Mouse (Mus musculus): Measurements from ENCODE around the gene Cldnd2.
"Not testable (repeated sequence)": the region's sequence is repeated elsewhere in the genome, so short reads cannot be mapped to it uniquely, and the experiment has no call there.

Gene Cldnd2

DNA sequence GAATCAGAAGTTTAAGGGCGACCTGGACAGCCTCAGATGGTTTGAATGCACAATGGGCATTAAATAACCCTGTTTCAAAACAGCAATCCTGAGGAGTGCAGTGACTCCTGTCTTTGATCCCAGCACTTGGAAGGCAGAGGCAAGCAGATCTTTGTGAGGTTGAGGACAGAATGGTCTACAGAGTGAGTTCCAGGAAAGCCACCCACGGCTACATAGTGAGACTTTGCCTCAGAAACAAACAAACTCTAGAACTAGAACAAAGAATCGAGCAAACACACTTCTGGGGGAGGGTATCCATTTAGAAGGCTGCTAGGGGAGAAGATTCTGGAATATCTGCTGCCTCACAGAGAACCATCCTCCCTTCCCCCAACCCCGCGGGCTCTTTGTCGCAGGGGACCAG lies at the start of gene Cldnd2:
Gene Cldnd2 (plus strand): TSS at position 301 of the 400 bp plus-strand sequence.
- no peak for DNase-seq

DNA sequence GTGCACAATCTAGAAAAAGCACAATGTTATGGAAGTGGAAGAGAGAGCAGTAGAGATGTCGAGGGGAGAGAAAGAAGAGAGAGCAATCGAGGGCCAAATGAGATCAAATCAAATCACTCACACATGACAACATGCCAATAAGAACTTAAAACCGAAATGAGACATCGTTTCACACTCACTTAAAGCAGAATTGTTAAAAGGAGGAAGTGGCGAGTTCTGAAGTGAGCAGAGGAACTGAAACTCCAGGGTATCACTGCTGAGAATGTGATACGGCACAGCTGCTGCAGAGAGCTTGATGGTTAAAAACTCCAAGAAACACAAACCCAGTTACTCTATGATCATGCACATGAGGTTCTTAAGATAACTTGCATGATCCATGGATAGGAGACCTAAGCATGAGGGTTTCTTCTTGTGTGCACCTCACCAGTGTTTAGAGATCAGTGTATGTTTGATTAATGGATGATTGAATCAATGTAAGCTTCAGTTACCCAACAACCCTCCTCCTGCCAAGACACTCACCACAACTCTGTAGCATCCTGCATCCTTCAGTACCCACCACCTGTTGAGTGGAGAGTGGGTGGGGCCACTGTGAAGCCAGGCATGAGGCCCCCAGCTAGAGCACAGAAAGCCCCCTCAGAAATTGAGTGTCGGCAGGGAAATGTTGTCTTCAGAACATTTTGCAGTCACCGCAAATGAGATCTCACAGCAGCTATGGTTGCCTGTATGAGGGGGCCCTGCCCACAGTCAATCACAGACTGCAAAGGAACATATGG lies 48.0 kb upstream of the Cldnd2 start:
- DNase-seq: no peak

DNA sequence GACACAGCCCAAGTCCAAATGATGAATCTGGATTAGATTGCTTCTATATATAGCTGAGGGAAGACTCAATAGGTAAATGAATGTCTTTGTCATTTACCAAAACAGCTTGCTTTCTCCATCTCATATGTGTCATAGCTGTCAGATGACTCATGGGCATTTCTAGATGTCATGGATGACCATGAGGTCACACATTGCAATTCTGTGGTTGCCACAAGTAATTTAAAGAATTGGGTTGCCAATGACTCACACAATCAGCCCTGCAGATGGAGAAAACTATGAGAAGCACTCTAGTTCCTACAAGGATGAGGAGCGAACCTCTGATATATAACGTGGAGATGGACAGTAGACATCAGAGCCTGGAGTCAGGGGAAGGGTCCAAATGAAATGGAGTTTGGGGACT lies 41.1 kb upstream of the Cldnd2 start:
- DNase-seq: no peak

DNA sequence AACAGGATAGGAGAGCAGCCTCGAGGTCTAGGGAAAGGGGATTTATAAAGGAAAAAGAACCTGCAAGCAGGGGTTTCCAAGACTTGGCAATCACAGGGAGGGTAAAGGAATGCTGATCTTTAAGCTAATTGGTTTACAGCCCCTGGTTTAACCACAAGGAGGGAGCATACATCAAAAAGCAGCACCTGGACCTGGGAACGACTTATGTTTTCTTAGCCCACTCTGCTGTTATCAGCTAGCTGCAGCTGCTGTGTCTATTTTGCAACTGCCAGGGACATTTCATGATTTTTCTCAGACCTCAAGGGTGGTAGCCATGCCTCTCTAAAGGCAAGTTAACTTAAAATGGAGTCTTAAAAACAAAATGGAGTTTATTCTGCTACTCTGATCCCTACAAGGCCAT lies 37.9 kb upstream of the Cldnd2 start:
- DNase-seq: no peak

DNA sequence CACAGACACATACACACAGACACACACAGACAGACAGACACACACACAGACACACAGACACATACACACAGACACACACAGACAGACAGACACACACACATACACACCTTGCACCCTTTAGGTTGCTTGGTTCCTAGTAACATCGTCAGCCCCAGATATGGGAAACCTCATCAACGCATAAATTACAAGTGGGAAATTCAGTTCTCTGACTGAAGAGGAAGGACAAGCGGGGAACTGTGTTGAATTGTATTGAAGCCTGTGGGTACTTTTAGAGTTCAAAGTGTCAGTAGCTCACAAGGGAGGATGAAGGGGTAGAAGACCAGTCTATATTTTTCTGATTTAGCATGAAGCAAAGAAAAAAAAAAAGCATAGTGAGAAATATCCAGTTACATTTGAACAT lies 33.0 kb upstream of the Cldnd2 start:
- no peak for DNase-seq

DNA sequence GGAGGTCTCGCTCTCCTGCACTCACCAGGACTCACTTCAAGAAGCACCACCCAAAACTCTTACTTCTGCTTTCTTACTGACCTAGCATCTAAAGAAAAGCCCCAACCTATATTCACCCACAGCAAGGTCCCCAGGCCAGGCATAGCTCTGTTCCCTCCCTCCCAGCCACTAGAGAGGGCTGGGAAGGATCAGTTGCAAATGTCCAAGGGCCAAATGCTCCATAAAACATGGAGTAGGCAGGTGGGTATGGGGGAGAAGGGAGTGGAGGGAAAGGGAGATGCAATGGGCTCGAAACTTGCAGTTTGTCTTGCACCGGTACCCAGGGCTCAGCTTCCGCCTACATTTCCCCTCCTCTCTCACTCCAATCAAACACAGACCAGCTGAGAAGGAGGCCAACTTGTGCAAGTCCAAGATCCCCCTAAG lies 32.4 kb upstream of the Cldnd2 start, which contains the start of gene Siglecg:
Gene Siglecg (plus strand): TSS at position 74 of the 423 bp plus-strand sequence.
- DNase-seq: no peak

DNA sequence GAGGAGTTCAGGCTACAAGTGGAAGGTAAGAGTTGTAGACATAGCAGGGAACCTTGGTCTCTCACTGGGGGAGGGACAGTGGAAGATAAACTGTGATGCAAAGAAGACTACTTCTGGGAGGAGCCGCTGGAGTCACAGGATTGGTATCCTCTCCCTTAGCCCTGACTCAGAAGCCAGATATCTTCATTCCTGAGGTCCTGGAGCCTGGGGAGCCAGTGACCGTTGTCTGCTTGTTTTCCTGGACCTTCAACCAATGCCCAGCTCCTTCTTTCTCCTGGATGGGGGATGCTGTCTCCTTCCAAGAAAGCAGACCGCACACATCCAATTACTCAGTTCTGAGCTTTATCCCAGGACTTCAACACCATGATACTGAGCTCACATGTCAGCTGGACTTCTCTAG lies 31.5 kb upstream of the Cldnd2 start:
- DNase-seq: no peak

DNA sequence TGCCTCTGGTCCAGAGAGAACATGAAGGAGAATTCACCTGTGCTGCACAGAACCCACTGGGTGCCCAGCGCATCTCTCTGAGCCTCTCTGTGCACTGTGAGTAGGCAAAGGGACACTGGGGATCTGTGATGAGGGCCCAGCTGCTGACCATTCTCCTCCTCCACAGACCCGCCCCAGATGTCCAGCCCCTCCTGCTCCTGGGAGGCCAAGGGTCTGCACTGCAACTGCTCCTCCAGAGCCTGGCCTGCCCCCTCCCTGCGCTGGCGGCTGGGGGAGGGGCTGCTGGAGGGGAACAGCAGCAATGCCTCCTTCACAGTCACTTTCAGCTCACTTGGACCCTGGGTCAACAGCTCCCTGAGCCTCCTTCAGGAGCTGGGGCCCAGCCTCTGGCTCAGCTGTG lies 28.9 kb upstream of the Cldnd2 start:
- not testable (repeated sequence) for DNase-seq

DNA sequence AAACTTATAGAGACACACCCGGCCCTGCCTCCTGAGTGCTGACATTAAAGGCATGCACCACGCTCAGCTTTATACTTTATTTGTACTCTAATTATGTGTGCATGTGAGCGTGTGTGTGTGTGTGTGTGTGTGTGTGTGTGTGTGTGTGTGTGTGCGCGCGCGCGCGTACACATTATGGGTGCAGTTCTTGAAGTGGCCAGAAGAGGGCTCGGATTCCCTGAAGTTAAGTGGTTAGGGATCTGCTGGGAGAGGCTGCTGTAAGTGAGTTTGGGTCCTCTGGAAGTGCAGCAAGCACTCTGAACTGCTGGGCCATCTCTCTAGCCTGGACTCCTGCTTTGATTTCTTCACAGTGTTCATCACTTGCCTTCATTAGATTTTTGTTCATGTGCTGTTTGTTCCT lies 23.3 kb upstream of the Cldnd2 start:
- DNase-seq: no peak

DNA sequence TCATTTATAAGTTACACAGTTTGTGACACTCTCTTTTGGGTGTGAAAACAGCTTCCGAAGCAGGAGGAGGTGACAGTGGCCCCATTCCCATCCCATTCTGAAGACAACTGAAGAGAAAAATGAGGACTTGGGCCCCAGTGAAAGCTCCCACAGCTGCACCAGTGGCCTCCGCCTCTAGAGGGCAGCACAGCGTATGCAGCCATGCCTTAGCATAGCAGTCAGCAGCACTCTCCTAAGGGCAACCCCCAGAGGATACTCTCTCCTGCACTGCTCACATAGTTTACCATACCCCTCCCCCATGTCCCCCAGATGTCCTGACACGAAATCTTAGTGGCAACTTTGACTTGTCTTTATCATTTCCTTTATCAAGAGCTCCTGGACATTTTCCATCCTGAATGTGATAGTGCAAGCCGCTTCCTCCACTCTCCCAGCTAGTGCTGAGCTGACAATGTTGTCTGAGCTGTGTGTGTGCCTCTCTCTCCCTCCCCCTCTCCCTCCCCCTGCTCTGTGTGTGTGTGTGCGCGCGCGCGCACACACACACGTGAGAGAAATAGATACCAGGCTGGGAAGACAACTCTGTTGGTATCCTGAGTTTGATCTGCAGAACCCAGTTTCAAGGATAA lies 17.5 kb upstream of the Cldnd2 start:
- DNase-seq: peak; percentile 86 to 92

DNA sequence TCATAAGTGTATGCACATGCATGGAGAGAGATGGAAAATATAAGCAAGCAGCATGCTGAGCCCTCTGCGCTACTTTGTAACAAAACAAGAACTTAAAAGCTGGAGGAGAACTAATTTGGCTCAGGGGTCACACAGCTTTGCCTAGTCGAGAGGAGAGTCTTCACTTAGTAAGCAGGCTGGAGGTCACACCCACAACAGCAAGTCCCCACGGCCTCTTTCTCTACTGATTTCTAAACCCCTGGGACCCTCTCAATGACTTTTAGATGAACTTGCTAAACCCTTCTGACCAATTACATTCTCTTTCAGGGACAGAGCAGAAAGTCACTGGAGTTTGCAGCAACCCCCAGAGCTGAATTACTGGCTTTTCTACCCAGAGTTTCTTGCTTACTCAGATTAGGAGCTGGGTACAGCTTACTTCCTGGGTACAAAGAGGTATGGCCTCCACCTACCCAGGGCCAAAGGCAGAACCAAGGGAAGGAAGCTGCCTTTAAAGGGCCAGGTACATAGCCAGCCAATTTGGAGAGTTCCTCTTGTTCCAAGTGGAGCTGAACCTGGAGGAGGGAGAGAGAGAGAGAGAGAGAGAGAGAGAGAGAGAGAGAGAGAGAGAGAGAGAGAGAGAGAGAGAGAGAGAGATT lies 16.5 kb upstream of the Cldnd2 start:
- DNase-seq: no peak

DNA sequence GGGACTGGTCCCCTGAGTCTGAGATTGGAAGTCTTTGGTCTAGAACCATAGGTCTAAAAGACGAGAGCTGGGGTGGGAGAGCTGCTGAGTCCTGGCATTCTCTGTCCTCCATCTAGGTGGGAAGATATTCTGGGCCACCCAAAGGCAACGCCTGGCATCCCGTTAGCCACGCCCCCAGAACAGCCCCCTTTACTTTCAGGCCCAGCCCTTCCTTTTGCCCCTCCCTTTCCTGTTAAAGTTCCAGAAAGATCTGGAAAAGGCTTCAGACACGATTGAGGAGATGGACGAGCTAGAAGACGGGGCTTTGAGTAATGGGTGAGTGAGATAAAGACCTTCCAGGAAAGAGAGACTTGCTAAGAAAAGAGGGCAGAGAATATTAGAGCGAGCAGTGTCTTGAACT lies 13.2 kb upstream of the Cldnd2 start, which contains the start of gene Lim2:
Gene Lim2 (plus strand): TSS at position 265 of the 400 bp plus-strand sequence.
- no peak for DNase-seq

DNA sequence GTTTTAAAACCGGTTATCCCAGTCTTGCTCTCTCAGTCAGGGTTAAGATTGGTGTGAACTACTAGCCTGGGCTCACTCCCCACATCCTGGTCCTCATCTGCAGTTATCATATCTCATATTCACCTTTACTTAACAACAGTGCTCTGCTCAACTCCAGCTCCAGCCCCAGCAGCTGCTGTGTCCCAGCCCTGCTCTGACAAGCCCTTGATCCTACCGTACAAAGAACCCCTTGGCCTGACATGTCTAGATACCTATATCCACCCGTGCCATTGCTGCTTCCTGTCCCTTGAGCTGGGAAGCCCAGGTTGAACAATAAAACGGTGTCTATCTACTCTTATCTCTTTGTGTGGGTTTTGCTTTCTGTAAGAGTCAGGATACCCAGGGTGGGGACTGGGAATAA lies 11.1 kb upstream of the Cldnd2 start:
- no peak for DNase-seq

DNA sequence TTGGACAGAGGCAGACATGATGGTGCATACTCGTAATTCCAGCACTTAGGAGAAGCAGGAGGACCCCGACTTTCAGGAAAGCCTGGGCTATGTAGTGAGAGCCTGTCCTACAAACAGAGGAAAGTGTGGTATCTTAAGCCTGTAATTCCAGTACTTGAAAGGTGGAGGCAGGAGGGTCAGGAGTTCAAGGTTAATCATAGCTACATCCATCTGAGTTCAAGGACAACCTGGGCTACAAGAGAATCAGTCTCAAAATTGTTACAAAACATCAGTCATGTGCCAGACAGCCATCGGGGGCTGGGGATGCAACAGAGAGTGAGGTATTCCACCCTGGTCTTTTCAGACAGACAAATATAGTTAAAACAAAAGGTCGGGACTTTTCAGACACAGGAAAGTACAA lies 7.7 kb upstream of the Cldnd2 start:
- DNase-seq: no peak

DNA sequence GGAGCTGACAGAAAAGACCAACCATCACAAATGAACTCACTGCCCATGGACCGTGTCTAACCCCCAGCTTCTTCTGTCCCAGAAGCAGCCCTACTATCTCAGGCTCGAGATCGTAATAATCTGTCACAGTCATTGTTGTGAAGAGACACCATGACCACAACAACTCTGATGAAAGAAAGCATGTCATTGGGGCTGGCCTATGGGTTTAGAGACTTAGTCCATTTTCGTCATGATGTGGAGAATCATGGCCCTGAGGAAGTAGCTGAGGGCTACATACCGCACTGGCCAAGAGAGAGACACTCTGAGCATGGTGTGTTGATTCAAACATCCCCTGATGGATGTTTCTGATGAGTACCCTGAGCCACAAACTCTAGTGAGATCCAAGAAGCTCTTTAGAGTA lies 5.9 kb upstream of the Cldnd2 start:
- DNase-seq: no peak

DNA sequence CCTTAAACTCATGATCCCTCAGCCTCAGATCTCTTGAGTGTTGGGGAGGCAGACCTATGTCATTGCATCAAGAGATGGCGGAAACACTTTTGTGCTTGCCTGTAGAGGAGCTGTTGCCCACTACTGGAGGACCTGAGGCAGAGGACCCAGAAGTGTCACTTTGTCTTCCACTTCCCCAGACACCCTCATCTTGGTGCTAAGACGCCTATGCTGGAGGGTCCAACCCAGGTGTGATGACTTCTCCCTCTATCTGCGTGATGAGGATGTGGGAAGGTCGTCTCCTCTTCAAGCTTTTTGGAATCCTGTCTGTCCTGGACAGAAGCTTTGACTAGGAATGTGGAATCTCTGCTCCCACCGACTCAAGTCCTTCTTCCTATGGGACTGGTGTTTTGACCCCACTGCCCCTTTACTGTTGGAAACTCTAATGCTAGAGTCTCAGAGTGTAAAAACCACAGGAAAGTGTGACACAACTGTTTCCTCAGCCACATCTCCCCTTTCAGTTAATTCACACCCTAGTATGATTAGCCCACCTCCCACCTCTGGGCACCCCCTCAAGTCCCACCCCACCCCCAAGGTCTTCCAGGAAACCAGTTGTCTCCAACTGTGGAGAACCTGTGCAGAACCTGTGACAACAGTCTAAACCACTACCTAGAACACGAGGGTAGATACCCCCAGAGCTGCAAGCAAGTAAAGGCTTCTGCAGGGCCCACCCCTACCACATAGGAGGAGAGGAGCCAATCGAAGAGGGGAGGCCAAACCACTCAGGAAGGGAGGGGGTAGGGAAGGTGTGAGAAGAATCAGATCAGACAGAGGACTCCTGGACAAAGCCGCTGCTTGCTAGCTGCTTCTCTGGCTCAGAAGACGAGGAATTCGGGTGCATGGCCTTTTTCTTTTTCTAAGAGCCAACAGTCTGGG lies 4.0 kb upstream of the Cldnd2 start, which contains the start of gene Nkg7:
Gene Nkg7 (plus strand): TSS at position 733 of the 915 bp plus-strand sequence.
- DNase-seq: no peak

DNA sequence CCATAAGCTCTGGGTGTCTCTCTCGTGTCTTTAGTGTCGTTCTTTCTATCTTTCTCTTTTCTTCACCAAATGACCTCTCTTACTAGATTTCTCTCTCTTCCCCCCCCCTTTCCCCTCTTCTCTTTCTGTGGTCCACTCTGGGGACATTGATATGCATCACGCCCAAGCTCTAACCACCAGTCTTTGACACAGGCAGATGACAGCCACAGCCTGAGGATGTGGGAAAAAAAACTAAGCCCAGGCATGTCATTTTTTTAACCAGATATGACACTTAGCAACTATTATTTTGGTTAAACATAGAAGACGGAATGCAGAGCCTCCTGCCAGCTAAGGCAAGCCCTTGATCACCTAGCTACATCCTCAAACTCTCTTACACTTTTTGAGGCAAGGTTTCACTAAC lies 2.0 kb upstream of the Cldnd2 start:
- no peak for DNase-seq

DNA sequence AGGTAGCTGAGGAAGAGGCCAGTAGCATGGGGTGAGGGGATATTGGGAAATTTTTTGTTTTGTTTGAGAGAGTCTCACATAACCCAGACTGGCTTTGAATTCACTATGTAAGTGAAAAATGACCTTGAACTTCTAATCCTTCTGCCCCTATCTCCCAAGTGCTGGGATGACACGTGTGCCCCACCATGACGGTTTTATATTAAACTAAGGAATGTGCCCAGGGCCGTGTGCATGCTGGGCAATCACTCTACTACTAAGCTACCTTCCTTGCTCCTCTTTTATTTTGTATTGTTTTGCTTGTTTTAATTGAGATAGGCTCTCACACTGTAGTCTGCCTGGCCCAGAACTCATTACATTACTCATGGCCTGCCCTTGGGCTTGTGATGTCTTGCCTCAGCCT lies 489 bp downstream of the Cldnd2 start:
- no peak for DNase-seq

DNA sequence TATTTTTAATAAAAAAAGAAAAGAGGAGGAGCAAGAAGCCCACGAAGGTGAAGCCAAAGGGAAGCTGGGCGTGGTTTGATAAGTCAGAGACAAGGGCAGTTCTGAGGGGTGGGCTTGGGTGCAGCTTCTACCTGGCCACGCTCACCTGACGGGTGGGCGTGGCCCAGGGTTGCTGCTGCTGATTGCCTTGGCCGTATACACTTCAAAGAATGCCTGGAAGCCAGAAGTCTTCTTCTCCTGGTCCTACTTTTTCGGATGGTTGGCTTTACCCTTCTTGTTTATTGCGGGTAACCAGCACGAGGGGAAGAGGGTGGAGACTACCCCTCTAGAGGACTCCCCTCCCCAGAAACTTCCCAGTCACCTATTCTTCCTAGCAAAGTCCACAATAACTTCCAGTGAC lies 2.1 kb downstream of the Cldnd2 start:
- no peak for DNase-seq

DNA sequence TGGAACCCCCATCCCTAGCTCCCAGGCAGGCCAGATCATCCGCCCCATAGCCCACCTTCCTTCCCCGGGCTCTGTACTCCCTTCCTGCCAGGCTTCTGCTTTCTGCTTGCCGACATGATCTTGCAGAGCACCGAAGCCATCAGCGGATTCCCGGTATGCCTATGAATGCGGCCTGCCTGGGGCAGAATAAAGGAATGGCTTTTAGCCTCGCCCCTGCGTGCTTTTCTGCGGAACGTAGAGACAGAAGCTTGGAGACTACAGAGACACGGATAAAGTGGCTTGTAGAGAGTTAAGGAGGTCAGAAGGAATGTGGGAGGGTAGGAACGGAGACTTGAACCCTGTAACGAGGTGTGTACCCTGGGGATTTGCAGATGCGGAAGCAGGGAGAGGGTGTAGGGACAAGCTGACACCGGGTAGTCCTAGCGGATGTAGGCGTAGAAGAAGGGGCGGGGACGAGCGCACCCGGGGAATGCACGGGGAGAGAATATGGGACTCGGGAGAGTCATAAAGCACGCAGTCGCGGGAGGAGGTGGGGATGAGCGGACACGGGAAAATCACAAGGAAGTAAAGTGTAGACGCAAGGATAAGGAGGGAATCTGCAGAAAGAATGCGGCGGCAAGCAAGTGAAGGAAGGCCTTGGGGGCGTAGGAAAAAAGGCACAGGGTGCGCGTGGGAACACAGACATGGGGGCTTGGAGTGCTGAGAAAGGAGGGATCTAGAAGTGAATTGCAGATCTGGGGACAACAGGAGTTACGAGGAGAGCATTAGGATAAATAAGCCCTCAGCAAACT lies 2.7 kb downstream of the Cldnd2 start:
- DNase-seq: peak; percentile 62 to 72

DNA sequence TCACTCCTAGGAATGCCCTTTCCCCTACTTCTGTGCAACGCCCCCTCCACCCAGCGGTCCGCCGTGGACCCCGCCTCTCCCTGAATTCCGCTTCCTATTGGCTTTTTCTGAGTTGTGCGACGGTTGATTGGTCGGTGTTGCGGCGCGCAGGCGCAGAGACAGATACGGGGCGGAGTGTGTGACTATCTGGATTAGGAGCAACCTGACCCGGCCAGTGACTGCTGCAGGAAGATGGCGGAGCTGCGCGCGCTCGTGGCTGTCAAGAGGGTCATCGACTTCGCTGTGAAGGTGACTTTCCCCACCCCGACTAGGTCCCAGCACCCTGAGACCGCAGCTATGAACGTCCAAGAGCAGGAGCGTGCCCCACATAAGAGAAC lies 3.3 kb downstream of the Cldnd2 start, which contains the start of the genes Etfb and Gm45233:
Gene Etfb (plus strand): TSS at position 167 of the 377 bp plus-strand sequence.
Gene Gm45233 (plus strand): TSS at position 212 of the 377 bp plus-strand sequence.
- peak; percentile 93 to 95 for DNase-seq

DNA sequence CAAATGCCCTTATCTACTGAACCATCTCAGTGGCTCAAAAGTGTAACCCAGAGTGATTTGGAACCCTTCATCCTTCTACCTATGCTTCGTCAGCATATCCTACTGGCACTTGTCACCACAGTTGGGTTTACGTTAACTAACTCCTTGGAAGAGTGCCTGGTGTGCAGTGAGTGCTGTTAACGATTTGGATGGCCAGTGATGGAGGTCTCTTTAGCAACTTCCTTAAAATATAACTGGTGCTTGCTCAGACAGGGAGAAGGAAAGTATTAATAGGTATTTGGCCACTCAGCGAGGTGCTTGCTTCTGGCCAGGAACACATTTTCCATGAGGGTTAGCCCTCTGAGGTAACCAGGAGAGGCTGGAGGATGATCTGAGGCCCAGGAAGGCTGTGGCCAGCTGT lies 7.2 kb downstream of the Cldnd2 start:
- DNase-seq: no peak

Measured in cerebellum, postnatal 25 days (tissue).